Mouse (Mus musculus): ENCODE measurements around the gene Lmf2.

- TF ChIP-seq CTCF (IDR thresholded peaks at IDR 0.05; ENCODE audit: extremely low read depth, insufficient read depth, low read length) (no peak), POLR2A (IDR thresholded peaks at IDR 0.05; ENCODE audit: extremely low read depth, insufficient read depth, low read length) (no peak)
These were observed 34.6 kb upstream of the Lmf2 start for GRCm38 (mm10) chr15:89390081-89390480.

All from cortical plate, adult 2 months (tissue).